ENCODE assay signal across 15 mouse cellular contexts in genomic region chr1:38544501-38544900, GRCm38 (mm10).
"Had no signal": no experiment of that assay in that cellular context is flagged by ENCODE, and none has a peak within 500 bp of the region (broad histone marks: within the 10 kb centered on the region; RNA-seq: fewer than 3 reads in every experiment).

No protein-coding gene starts in this region.

- H3K4me2 ChIP-seq: limb, embryonic 15.5 days; liver, embryonic 12.5 days; lung, embryonic 14.5 days; midbrain, embryonic 11.5 days had no signal

- H3K27me3 ChIP-seq: limb, embryonic 15.5 days had no signal

- ATAC-seq: liver, embryonic 12.5 days; midbrain, embryonic 16.5 days had no signal

- H3K27ac ChIP-seq: limb, embryonic 15.5 days; liver, embryonic 12.5 days; macrophage had no signal

- DNase-seq: kidney, postnatal 25 days; layer of hippocampus, adult 9-11 months; layer of hippocampus, postnatal 36 days; lung, postnatal 10 days; retina, postnatal 1 day; right cerebral cortex, postnatal 4 days; spleen, adult 18-20 months; thymus, postnatal 4 days had no signal

- H3K9ac ChIP-seq: limb, embryonic 15.5 days; liver, embryonic 12.5 days; lung, embryonic 14.5 days had no signal

- H3K4me3 ChIP-seq: limb, embryonic 15.5 days; liver, embryonic 12.5 days; megakaryocyte, embryonic 14.5 days had no signal

- H3K36me3 ChIP-seq: limb, embryonic 15.5 days; liver, embryonic 12.5 days had no signal

- H3K9me3 ChIP-seq: limb, embryonic 15.5 days; liver, embryonic 12.5 days; megakaryocyte, embryonic 14.5 days had no signal
